Mouse (Mus musculus) testis, postnatal 14 days (tissue): ENCODE results near the gene Irx3.

Experiments
- DNase-seq: peaks from one replicate; pipeline ENCODE4 v3.0.0; 2021; ENCODE audit warnings: low spot score

Irx3 gene

DNA sequence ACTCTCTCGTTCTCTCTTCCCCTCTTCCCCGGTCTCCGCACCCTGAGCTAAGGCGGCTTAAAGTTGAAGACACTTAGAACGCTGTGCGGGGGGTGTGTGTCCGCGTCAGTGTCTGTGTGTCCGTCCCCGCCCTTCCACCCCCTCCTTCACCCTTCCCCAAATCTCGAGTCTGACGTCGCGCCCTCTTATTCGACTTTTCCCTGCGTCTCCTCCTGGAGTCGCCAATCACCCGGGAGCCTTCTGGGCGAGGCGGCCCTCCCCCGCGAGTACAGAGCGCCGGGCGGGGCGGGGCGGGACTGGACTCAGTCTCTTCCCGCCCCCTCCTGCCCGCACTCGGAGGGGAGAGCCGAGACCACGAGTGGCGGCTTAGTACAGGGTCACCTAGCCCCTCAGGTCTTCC, at the start of gene Irx3:
Gene Irx3, minus strand, starts transcription at position 229 of the 400 bp plus-strand sequence.
- DNase-seq, result peak; percentile 48

DNA sequence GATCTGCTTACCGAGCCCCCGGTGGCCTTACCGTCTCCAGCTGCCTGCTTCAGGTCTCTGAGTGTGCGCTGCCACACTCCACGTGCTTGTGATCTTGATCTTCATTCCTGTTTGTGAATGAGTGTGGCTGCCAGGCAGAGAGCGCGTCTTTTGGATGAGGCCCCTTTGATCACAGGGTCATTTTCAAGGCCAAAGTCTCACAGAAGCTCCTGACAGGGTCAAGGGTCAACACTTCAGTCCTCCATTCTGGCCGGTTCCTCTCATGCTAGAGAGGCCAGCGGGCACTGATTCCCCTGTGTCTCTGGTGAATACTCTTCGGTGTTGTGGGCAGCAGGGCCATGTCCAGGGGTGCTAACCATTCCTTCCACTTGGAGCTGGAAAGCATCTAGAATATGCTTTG, 49.5 kb upstream of the Irx3 start:
- DNase-seq, result no peak

DNA sequence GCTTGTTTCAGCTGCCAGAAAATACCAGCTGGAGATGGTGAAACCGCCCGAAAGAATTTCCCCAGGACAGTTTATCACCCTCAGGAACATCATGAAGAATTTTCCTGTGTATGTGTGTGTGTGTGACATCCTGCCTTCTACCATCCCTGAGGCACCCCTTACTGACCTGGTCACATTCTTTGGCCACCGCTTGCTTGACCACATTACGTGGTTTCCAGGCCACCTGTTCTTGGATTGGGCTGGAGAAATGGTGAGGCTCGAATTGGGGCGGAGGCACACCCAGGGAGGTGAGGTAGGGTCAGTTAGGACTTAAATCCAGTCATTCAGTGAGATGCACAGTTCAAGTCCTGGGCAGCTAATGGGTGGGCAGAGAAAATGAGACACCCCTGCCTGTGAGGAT, 48.1 kb upstream of the Irx3 start:
- no peak for DNase-seq

DNA sequence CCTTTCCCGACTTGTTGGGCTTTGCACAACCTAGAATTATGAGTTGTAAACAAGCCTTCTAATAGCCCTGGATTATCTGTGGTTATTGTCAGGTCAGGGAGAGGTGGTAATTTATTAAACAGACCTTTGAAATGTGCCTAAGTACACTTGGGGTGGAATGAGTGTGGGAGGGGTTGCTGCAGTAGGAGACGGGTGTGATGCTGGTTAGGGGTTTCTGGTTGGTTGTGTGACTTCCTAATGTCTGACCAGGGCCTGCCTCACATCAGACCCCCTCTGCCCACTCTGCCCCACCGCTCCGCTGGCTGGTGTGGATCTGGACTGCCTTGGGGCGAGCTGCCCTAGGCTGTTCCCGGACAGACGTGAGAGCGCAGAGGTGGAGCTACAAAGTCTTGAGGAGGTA, 47.7 kb upstream of the Irx3 start:
- no peak for DNase-seq

DNA sequence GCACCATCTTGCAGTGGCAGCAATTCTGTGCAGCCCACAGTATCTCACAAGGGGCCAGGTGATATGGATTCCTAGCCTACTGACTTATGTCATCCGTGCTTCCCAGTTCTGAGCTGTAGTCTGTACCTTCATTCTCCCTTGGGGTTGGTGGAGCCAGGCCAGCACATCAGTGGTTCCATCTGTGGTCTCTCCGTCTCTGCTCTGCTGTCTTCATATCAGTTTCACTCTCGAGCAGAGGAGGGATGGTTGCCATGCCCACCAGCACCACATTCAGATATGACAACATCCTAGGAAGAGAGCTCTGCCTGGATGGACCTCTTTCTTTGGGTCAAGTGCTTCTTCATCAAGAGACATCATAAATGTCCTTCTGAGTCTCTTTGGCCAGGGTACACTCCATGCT, 43.8 kb upstream of the Irx3 start:
- no peak for DNase-seq

DNA sequence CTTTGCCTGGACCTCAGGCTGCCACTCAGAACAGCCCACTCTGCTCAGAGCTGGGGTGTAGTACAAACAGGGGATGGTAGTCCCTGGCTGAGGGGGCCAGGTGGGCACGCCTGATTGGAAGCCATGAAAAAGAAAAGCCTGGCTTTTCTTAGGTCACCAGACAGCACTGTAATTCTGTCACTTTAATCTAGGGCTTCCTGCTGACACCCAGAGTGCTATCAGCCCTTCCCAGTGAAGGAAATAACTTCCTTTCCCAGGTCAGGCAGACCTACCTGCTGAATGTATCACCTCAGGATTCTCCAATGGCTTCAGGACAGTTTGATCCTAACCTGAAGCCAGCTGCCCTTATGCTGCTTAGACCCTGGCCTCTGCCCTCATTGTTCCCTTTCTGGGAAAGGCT, 35.3 kb upstream of the Irx3 start:
- no peak for DNase-seq

DNA sequence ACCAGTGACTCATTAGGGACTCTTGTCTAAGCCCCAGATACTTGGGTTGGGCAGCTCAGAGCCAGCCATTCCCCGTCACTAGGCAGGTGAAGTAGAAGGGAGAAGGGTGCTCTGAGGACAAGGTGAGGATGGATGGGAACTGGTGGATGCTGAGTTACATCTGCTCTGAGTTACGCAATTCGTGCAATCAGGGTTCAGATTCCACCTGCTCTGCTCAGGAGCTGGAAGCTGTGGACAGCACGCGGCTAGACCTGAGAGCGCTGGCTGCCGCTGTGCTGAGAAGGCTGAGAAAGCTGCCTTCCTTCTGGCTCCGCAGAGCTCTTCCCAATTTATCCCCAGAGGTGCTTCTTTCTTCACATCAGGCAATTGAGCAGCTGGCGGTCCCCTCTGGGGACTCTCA, 34.8 kb upstream of the Irx3 start:
- no peak for DNase-seq

DNA sequence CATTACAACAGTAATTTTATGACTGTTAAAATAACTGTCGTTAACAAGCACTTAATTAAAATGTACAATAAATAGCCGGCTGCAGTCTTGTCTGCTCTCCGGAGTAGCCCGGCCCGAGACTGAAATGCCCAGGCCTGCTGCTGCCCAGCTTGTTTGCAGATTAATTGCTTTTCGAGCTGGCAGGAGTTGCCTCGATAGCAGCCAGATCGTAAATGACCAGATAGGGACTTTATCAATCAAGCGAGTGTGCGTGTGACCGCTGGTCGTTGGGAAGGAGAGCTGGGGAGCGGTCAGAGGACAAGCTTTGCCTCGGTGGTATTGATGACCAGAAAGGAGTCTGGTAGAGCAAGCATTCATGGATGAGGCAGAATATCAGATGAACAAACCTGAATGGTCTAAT, 25.8 kb upstream of the Irx3 start:
- no peak for DNase-seq

DNA sequence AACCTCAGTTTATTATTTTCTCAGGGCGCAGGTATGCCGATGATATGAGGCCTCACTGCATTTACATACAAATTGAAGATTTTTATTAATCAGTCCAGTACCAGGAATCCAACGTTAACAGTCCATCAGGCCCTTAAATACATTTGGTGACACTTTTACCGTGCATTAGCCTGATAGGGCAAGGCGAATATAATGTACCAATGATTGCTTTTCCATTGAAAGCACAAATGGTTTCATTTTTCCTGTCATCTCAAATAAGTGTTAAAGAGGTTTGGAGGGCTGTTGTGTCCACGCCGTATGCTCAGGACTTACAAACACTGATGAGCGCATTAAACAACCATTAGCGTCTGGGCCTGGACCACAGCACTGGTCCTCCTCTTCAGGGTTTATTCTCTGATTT, 25.3 kb upstream of the Irx3 start:
- DNase-seq, result no peak

DNA sequence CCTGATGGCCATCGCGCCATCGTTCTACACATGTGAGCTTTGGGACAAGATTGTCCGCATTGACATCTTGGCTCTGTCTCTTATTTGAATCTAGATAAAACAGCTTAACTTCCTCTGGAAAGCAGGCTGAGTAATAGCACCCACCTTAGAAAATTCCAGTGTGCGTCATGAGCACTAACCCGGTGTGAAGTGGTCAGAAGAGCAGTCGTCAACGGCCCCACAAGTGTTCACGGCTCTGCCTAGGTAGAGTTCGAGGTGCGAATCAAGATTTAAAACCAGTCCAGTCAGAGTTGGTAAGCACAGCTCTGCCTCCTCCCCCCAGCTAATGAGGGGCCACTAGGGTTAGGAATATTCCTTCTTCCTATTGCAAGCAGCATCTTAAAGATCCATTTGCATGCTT, 21.5 kb upstream of the Irx3 start:
- DNase-seq, result no peak

DNA sequence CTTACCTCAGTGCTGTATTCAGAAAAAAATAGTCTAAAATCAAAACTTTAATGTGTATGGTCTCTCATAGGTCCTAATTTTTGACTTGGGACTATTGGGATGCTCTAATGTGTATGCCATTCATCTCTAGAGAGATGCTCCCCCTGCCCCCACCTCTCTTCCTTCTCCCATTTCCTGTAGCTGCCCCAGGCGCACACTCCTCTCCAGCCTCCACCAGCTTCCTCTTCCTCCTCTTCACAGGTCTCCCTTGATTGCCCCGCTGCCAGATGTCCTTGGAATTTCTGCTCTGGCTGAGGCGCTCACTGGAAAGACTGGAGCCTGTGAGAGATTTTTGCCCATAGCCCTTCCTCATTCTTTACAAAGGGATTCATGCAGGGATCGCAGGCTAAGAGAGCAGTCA, 20.9 kb upstream of the Irx3 start:
- DNase-seq, result no peak

DNA sequence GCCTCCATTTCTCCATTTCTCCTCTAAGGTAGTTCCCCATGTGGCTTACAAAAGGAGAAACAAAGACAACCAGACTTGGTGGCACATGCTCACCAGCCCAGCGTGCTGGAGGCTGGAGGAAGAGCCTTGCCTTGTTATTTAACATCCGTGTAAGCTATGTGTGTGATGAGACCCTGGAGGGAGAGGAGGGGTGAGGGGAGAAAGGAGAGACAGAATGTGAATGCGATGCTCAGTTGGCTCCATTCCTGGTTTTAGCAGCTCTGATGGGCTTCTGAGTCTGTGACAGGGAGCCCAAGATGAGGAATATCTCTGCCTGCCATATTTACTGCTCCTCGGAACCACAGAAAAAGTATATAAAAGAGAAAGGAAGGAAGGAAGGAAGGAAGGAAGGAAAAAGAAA, 20.1 kb upstream of the Irx3 start:
- DNase-seq, result no peak

DNA sequence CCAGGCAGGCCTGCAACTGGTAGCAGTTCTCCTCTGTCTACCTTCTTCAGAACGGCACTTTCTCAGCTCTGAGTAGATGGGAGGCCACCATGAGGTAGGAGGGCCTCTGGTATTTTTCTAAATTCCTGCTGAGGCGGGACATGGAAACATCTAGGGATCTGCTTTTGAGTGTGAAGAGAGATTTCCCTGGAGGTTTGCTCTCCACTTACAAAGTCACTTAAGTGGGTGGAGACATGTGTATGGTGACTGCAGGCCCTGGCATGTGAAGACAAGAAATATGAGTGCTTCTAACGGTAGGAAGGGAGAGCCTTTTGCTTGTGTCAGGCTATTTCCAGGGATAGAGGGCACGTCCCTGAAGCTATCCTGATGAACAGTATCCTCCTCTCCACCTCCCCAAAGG, 17.9 kb upstream of the Irx3 start:
- DNase-seq, result no peak

DNA sequence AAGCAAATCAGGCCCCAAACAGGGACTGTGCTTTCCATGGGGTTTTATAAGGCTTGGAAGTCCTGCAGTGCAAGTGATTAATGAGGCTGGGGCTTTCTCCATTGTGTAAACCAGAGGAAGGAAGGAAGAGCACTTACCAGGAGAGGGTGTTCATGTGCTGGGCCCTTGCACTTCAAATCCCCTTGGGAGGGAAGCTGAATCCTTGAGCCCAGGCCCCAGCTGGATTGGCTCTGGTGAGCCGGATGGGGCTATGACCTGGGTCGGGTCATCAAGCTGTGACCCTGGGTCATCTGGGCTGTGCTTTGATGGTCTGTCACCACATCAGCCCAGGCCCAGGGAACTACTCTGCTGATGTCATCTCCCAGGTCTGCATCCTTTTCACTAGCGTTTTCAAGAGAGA, 16.9 kb upstream of the Irx3 start:
- no peak for DNase-seq

DNA sequence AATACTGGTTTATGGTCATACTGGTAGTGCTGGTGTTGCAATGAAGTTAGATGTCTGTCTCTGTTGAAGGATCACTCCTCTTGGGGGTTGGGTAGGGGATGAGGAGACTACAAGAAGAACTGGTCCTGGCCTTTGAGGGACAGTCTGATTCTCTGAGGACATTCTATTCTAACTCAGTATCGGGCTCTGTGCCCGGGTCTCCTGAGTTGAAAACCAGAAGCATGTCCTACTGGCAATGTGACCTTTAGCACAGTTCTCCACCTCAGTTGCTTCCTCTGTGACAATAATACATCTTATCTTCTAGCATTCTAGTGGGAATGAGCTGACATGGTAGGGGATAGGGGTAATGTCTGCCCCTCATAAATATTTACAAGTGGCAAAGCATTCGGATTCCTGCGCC, 12.2 kb upstream of the Irx3 start:
- no peak for DNase-seq

DNA sequence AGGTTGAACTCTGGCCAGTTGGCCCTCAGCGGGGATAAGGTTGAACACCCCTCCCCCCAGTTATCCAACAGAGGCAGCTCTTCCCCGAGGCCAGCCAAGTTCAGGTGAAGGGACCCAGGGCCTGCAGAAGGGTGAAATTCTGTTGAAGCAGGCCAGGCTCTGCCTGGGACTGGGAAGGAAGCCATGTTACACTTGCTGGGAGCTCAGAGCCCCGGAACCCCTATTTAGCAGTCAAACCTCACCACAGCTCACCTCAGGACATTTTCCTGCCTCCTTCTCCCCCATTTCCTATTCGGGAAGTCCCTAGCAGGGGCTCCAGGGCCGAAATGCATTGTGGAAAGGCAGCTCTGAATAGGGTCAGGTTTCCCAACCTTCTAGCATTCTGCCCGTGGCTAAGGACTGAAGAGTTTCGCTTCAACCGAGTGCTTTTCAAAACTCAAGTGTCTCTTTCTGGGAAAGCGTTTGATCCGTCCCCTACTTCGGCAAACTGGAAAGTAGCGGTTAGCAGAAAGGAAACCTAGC, 4.9 kb upstream of the Irx3 start:
- no peak for DNase-seq

DNA sequence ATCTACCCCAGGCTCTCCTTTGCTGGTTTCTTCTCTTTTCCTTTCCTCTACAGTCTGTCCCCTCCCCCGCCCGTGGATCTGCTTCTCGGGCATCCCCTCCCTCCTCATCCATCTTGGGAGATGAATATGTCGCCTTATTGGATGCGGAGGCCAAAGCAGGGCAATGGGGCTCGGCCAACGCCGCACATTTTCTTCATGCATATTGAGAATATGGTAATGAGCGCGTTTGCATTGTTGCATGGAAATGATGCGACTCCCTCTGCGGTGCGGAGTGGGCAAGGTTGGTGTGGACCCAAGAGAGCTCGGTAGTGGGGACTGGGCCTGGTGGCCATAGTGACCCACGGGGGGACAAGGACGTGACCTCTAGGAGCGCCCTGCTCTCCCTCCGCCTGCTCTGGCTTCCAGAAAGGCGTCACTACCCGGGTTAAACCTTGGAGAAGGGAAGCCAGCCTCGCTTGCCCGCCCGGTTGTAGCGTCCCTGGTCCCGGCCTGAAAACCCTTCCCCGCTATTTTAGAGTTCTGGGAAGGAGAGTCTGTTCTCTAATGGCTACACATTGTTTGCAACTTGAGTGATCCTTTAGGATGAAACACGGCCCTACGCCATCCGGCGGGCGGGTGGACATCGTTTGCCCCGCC, 4.3 kb upstream of the Irx3 start:
- DNase-seq, result no peak

DNA sequence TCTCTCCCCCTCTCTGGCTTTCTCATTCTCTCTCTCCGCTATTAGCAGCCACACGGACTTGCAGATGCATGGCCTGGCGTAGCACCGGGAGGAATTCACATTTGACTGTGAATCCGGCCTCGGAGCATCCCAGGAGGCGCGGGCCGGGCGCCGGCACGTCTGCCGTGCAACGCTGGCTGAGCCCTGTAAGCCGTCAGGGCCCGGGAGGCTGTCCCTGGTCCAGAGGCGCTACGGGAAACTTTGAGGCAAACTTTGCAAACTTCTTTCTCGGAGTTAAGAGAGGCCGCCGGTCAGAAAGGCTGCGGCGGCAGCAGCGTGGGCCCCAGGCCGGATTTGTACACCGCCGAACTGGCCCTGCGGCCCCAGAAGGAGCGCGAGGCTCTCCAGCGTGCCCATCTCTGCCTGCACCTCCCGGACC, 3.4 kb upstream of the Irx3 start:
- DNase-seq, result no peak

DNA sequence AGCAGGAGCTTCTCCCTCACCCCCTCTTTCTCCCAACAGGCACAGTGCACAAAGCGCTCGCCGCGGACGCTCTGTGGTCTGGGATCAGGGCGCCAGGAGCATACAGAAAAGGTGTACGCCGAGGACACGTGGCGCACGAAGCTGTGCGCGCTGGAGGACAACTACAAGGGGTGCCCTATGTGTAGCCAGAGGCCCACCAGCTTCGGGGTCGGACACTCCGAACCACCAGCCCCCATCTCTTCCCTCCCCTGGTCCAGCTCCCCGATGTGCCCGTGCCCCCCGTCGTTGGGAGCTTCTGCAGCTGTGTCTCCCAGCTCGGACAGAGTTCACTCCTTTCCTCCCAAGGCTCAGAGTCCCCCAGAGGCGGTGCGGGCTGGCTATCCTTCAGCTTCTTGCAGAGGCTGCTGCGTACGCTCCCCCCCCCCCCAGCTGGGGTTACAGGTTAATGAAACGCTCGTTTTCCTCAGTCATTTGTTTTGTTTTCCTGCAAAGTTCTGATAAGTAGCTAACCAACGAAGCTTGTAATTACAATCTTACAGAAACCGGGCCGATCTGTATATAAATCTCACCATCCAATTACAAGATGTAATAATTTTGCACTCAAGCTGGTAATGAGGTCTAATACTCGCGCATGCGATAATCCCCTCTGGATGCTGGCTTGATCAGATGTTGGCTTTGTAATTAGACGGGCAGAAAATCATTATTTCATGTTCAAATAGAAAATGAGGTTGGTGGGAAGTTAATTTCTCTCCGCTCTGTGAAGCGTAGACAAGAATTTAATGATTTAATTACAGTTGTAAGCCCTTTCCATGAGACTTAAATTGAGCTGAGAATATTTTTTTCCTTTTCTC, 2.8 kb upstream of the Irx3 start:
- DNase-seq, result no peak

DNA sequence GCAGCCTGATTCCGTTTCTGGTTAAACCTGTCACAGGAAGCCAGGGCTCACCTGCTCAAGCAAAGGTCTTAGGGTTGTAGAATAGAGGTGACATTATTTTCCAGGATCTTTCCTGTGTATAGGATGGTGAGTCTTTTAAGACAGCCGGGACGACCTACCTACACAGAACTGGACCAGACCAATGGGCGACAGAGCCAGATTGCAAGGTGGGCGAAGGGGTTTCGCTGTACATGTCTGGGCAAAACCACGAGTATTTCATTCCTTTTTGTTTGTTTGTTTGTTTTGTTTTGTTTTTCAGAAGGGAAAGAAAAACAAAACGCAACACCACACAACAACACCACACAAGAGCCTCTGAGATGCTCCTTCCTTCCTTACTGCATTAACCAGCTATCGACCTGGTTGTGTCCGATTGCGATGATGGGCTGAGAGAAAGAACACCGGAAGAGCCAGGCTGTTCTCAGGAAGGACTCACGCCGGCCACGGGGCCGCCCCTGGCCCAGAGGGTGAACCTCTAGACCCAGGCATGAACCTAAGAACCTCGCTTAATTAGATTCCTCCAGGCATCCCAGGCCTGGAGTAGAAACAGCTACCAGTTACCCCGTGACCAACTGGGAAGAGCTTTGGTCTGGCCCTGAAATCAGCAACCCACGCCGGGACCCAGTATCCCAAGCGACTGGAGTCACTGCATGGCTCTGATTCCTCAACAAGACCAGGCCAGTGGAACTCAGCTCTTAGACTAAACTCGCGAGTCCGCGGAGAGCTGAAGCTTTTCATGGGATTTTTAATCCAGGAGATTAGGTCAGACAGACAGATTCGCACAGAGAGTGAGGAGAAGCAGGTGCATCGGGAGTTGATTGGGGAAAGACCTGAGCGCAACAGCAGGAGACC, 1.9 kb upstream of the Irx3 start:
- no peak for DNase-seq

DNA sequence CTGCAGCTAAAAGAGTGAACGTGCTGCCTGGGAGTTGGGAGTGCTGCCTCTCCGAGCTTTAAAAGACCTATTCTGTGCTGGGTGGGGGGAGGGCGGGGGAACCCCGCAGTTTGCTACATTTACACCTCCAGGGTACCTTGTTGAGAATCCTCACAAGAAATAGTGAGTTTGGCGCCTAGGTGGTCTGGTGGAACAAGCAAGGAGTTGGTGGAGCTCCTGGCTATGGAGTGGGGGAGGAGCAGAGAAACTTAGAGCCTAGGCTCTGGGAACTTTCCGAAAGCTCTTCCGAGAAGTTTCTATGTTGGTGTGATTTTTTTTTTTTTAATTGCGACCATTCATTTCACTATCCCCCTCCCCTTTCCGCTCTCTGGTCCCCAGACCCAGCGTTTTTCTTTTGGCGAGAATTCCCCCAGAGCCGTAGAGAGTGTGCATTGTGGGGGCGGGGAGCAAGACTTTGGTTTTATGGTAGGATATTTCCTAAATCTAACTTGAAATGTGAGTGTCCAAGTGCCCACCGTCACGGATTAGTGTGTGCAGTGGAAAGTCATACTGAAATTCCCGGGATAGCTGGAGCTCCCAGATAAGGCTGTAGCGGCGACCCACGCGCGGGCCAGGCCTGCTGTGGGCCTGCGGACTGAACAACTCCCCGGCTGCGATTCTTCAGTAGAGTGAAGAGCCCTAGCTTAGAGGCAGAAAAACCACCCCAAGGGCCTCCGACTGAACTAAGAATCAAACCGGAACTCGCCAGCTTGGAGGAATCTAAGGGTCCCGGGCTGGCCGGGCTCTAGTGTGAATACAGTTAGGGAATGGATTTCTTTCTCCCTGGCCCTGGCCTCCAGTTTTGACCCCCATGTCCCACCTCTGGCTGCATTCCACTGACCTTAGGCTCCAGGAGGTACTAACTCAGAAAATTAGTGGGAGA, 795 bp upstream of the Irx3 start:
- DNase-seq, result no peak
